12 mouse cellular contexts compared by ENCODE assay signal in the genomic region with DNA sequence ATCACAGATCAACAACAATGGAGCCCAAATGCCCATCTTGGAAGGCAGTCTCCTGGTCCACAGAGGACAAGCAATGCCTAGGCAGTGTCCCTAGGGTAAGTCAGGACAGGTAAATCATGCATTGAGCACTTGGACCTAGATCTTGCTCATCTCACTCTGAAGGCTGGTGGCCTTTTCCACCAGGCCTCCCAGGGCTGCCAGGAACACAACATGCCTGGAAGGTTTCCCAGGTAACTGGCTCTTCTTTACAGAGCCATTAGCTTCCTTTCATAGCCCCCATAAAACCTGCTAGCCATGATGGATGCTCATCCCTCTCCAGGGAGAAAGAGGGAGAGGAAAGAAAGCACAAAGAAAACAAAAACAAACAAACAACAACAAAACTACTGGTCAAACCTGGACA. TPM values are rescaled to one million over a fixed set of nuclear protein-coding genes. Genes with fewer than 3 reads are reported as not detected.
A peak's percentile ranks its signal among the peaks of the same experiment; 100 is the strongest.
DNase-seq lines count a peak whose midpoint lies in the region; ATAC-seq and TF ChIP-seq lines count a peak whose summit lies in the region.
"Had no signal": no experiment of that assay in that cellular context is flagged by ENCODE, and none has a peak within 500 bp of the region (broad histone marks: within the 10 kb centered on the region; RNA-seq: fewer than 3 reads in every experiment).

No protein-coding gene starts in this region.

- no peak overlapping the region for H3K4me2 ChIP-seq in midbrain, embryonic 12.5 days (replicated peaks)
- no peak overlapping the region for H3K4me2 ChIP-seq in midbrain, postnatal 0 days (ENCODE audit: low read depth, low read length, poor library complexity, severe bottlenecking)
- H3K4me2 ChIP-seq in neural tube, embryonic 15.5 days: 0 out of 2 replicates have a peak overlapping the region, but pooled peaks have one; percentile 5

- ATAC-seq in midbrain, embryonic 12.5 days (ENCODE audit: low FRiP score, low read depth): no peak
- ATAC-seq in midbrain, postnatal 0 days (ENCODE audit: low FRiP score): no peak
- no peak for ATAC-seq in neural tube, embryonic 15.5 days (ENCODE audit: low FRiP score)

- peaks cover 55% of the 10 kb centered on the region for H3K4me1 ChIP-seq in midbrain, embryonic 12.5 days
- peaks cover 11% of the 10 kb centered on the region for H3K4me1 ChIP-seq in midbrain, postnatal 0 days (ENCODE audit: insufficient read depth, low read length)
- H3K4me1 ChIP-seq in embryonic fibroblast, embryonic 13.5 days (ENCODE audit: control insufficient read depth, insufficient read depth, low read length): peaks cover 30% of the 10 kb centered on the region
- peaks cover 73% of the 10 kb centered on the region for H3K4me1 ChIP-seq in neural tube, embryonic 15.5 days

- no peak for TF ChIP-seq CTCF in midbrain, postnatal 0 days (IDR thresholded peaks at IDR 0.05)
- no peak for TF ChIP-seq CTCF in embryonic fibroblast, embryonic 13.5 days (IDR thresholded peaks at IDR 0.05; ENCODE audit: borderline replicate concordance, insufficient read depth, low read length)

- no peaks in the 10 kb centered on the region for H3K36me3 ChIP-seq in midbrain, embryonic 12.5 days
- no peaks in the 10 kb centered on the region for H3K36me3 ChIP-seq in midbrain, postnatal 0 days (ENCODE audit: insufficient read depth, low read length)
- H3K36me3 ChIP-seq in neural tube, embryonic 15.5 days: no peaks in the 10 kb centered on the region

- 0 out of 2 replicates have a peak overlapping the region, but pooled peaks have one; percentile 44 for H3K27ac ChIP-seq in midbrain, embryonic 12.5 days (replicated peaks)
- H3K27ac ChIP-seq in midbrain, postnatal 0 days (ENCODE audit: low read depth, low read length): no peak overlapping the region
- peak overlapping the region; percentile 36; the same call in 1 of the 2 replicates for H3K27ac ChIP-seq in embryonic fibroblast, embryonic 13.5 days (ENCODE audit: insufficient read depth, low read length)
- H3K27ac ChIP-seq in neural tube, embryonic 15.5 days (replicated peaks): peak overlapping the region; percentile 75

- peak; percentile 39 for DNase-seq in gastrocnemius, adult 18-20 months (ENCODE audit: low spot score)
- no peak for DNase-seq in gastrocnemius, postnatal 10 days
- DNase-seq in midbrain, postnatal 0 days (ENCODE audit: low spot score): no peak
- DNase-seq in layer of hippocampus, adult 11-12 months (ENCODE audit: low spot score): no peak
- no peak for DNase-seq in adrenal gland, adult 8-10 months
- DNase-seq: gastrocnemius, postnatal 14 days; kidney, adult 18-20 months; layer of hippocampus, postnatal 36 days had no signal

- TF ChIP-seq POLR2A in embryonic fibroblast, embryonic 13.5 days (IDR thresholded peaks at IDR 0.05; ENCODE audit: low read depth, low read length): no peak

- peaks cover 4% of the 10 kb centered on the region for H3K27me3 ChIP-seq in midbrain, embryonic 12.5 days
- no peaks in the 10 kb centered on the region for H3K27me3 ChIP-seq in midbrain, postnatal 0 days (ENCODE audit: insufficient read depth, low read length)
- H3K27me3 ChIP-seq in neural tube, embryonic 15.5 days (replicated peaks): no peaks in the 10 kb centered on the region
- H3K27me3 ChIP-seq: Patski had no signal

- no peak overlapping the region for H3K4me3 ChIP-seq in midbrain, embryonic 12.5 days
- H3K4me3 ChIP-seq in midbrain, postnatal 0 days (ENCODE audit: low read depth, low read length): no peak overlapping the region
- H3K4me3 ChIP-seq in embryonic fibroblast, embryonic 13.5 days (ENCODE audit: insufficient read depth, low read length): no peak overlapping the region
- no peak overlapping the region for H3K4me3 ChIP-seq in neural tube, embryonic 15.5 days (replicated peaks)

- H3K9ac ChIP-seq in midbrain, embryonic 12.5 days (replicated peaks): no peak overlapping the region
- H3K9ac ChIP-seq in midbrain, postnatal 0 days (replicated peaks; ENCODE audit: low read length, poor library complexity, severe bottlenecking): no peak overlapping the region
- H3K9ac ChIP-seq in neural tube, embryonic 15.5 days (replicated peaks): no peak overlapping the region

- no peaks in the 10 kb centered on the region for H3K9me3 ChIP-seq in midbrain, embryonic 12.5 days
- no peaks in the 10 kb centered on the region for H3K9me3 ChIP-seq in midbrain, postnatal 0 days (ENCODE audit: low read length)
- no peaks in the 10 kb centered on the region for H3K9me3 ChIP-seq in neural tube, embryonic 15.5 days (replicated peaks)

RNA-seq across cellular contexts. Expression of a gene that starts 50.9 kb away (rescaled TPM):
- total RNA-seq in gastrocnemius, adult 18-20 months (2021): 10 to 100 TPM; 39.1 TPM
- 10 to 100 TPM; 53.8 to 64.3 TPM for total RNA-seq in gastrocnemius, postnatal 10 days (2021)
- polyA plus RNA-seq in midbrain, embryonic 12.5 days (2016; fragmentation: Nextera tagmentation; extraction: Ambion mirVana): 94.8 and 98.3 TPM in 2 replicates
- total RNA-seq in midbrain, postnatal 0 days (2014; rRNA removed): 40.8 and 47.3 TPM in 2 replicates
- polyA plus RNA-seq in midbrain, postnatal 0 days (2015; fragmentation: Nextera tagmentation; extraction: Ambion mirVana): 120 and 124 TPM in 2 replicates
- 46.4 and 57.0 TPM in 2 replicates for polyA plus RNA-seq in embryonic fibroblast, embryonic 13.5 days (2011; ENCODE audit: insufficient read length, low read depth, missing spikeins)
- polyA plus RNA-seq in neural tube, embryonic 15.5 days (2015; fragmentation: Nextera tagmentation; extraction: Ambion mirVana): 87.7 and 89.1 TPM in 2 replicates
- 10 to 100 TPM; 46.4 to 72.0 (median 57.1) TPM for total RNA-seq in adrenal gland, adult 8-10 months (2022)

RNA-seq across cellular contexts. Expression of a gene that starts 54.6 kb away (rescaled TPM):
- 10 to 100 TPM; 13.2 to 14.5 TPM for total RNA-seq in gastrocnemius, adult 18-20 months (2021)
- total RNA-seq in gastrocnemius, postnatal 10 days (2021): 1 to 10 TPM; 7.2 to 8.8 TPM
- 15.9 and 23.3 TPM in 2 replicates for polyA plus RNA-seq in midbrain, embryonic 12.5 days (2016; fragmentation: Nextera tagmentation; extraction: Ambion mirVana)
- 54.5 and 70.4 TPM in 2 replicates for total RNA-seq in midbrain, postnatal 0 days (2014; rRNA removed)
- 36.2 and 39.5 TPM in 2 replicates for polyA plus RNA-seq in midbrain, postnatal 0 days (2015; fragmentation: Nextera tagmentation; extraction: Ambion mirVana)
- polyA plus RNA-seq in embryonic fibroblast, embryonic 13.5 days (2011; ENCODE audit: insufficient read length, low read depth, missing spikeins): 9.6 and 12.8 TPM in 2 replicates
- polyA plus RNA-seq in neural tube, embryonic 15.5 days (2015; fragmentation: Nextera tagmentation; extraction: Ambion mirVana): 39.5 and 43.7 TPM in 2 replicates
- 10 to 100 TPM; 51.2 to 59.3 (median 55.6) TPM for total RNA-seq in adrenal gland, adult 8-10 months (2022)
